Mouse (Mus musculus) thymus, adult 2 months (tissue): ENCODE measurements around the gene Srebf1.

Experiments used
- CTCF ChIP-seq: fragments of 200-500 bp; IDR thresholded peaks from 2 replicates; pipeline ENCODE4 v1.5.1; 2012; ENCODE audit warnings: mild to moderate bottlenecking, control low read depth, low read length, moderate library complexity, borderline replicate concordance; ENCODE audit not compliant: control insufficient read depth, poor library complexity, insufficient read depth; ENCODE audit errors: extremely low read depth
- POLR2A ChIP-seq: fragments of 200-500 bp; IDR thresholded peaks from 2 replicates; pipeline ENCODE4 v1.6.1; 2012; ENCODE audit warnings: mild to moderate bottlenecking, low read length, control low read depth, moderate library complexity; ENCODE audit not compliant: control insufficient read depth, poor library complexity, insufficient read depth; ENCODE audit errors: extremely low read depth

- TF ChIP-seq CTCF: no peak
- no peak for TF ChIP-seq POLR2A
Measured at GRCm38 (mm10) chr11:60184346-60185325, 37.7 kb downstream of the Srebf1 start.
